Mouse (Mus musculus): ENCODE measurements around the gene Pdxdc1. TPM values are rescaled to one million over a fixed set of nuclear protein-coding genes. Genes with fewer than 3 reads are reported as not detected.
A peak's percentile ranks its signal among the peaks of the same experiment; 100 is the strongest.
"Not testable (repeated sequence)": the region's sequence is repeated elsewhere in the genome, so short reads cannot be mapped to it uniquely, and the experiment has no call there.

Pdxdc1 gene
- polyA plus RNA-seq, 1 experiment: 156 TPM

DNA sequence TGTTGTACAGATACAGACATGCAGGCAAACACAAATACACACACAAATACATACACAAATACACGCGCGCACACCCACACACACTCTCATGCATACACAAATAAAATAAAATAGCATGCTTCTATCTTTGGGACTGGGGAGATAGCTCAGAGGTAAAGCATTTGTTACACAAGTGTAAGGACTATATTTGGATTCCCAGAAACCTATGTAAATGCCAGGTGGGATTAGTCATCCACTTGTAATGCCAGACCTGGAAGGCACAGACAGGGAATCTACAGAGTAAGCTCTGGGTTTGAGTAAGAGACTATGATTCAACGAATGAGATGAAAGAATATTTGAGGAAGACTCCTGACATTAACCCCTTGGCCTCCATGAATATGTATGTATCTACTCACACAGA is 27.4 kb downstream of the Pdxdc1 start:
- Histone ChIP-seq H3K4me1 (ENCODE audit: control insufficient read depth, insufficient read depth, low read length) (no peaks in the 10 kb centered on the region), H3K4me3 (ENCODE audit: low read depth, low read length) (no peak overlapping the region), H3K27me3 (ENCODE audit: control insufficient read depth, insufficient read depth, low read length, poor library complexity, severe bottlenecking) (no peaks in the 10 kb centered on the region), H3K9me3 (replicated peaks; ENCODE audit: control insufficient read depth, insufficient read depth, low read length, poor library complexity, severe bottlenecking) (no peaks in the 10 kb centered on the region), H3K27ac (ENCODE audit: insufficient read depth, low read length) (no peak overlapping the region), H3K36me3 (ENCODE audit: control insufficient read depth, insufficient read depth, low read length, poor library complexity, severe bottlenecking) (peaks cover 6% of the 10 kb centered on the region; the same call in 1 of the 2 replicates), H3K9ac (ENCODE audit: low read depth, poor library complexity, severe bottlenecking) (no peak overlapping the region)
- TF ChIP-seq CTCF (IDR thresholded peaks at IDR 0.05; ENCODE audit: low read depth, low read length): no peak
- TF ChIP-seq POLR2A (IDR thresholded peaks at IDR 0.05; ENCODE audit: insufficient read depth, low read length): no peak
- no peak for TF ChIP-seq EP300 (IDR thresholded peaks at IDR 0.05; ENCODE audit: insufficient read depth, low read depth, low read length)

DNA sequence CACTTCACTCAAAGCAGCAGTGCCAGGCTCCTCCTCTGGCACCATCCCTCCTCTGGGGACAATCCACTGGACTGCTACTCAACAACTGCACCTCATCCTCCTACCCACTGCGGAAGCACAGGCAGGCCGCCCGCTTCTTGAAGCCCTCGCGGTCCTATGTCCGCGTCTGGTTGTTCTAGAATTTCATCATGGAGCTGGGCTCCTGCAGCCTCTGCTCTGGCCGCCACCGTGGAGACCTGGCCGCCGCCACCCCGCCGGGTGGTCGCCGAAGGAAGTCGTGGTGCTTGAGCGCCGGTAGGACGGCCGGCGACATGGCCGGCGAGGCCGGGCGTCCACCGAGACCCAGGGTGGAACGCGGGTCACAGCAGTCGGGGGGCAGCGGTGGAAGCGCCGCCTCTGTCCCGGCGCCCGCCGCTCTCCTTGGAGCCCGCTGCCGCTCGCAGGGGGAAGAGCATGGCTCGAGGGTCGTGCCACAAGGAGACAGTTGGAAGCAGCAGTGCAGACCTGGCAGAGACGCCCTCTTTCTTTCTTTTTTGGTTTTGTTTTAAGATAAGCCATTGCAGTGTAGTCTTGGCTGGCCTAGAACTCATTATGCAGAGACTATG is 34.9 kb downstream of the Pdxdc1 start:
- H3K27ac ChIP-seq (ENCODE audit: insufficient read depth, low read length): no peak overlapping the region

DNA sequence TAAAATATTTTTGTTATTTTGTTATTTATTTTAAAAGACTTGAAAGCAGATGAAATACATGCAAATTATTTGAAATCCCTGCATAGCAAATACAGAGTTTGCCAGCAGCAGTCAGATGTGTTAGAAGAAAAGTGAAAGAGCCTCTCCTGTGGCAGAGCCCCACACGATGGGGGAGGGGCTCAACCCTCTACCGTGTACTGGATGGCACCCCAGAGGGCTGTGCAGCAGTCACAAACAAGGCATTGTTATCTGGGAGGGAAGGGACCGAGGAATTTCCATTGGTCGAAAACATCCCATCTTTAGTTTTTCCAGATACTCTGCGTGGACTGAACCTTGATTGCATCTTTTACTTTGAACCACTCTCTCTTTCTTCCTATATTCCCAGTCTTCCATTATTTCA is 35.5 kb downstream of the Pdxdc1 start:
- H3K27ac ChIP-seq (ENCODE audit: insufficient read depth, low read length); H3K9me3 ChIP-seq (replicated peaks; ENCODE audit: control insufficient read depth, insufficient read depth, low read length, poor library complexity, severe bottlenecking); H3K4me3 ChIP-seq (ENCODE audit: low read depth, low read length): not testable (repeated sequence)

More for the DNA sequence above, 34.9 kb downstream of the Pdxdc1 start:
- Histone ChIP-seq H3K9me3 (replicated peaks; ENCODE audit: control insufficient read depth, insufficient read depth, low read length, poor library complexity, severe bottlenecking) (no peaks in the 10 kb centered on the region), H3K4me3 (ENCODE audit: low read depth, low read length) (peak overlapping the region; percentile 65), H3K36me3 (ENCODE audit: control insufficient read depth, insufficient read depth, low read length, poor library complexity, severe bottlenecking) (peaks cover 2% of the 10 kb centered on the region), H3K9ac (ENCODE audit: low read depth, poor library complexity, severe bottlenecking) (peak overlapping the region; percentile 75), H3K27me3 (ENCODE audit: control insufficient read depth, insufficient read depth, low read length, poor library complexity, severe bottlenecking) (no peaks in the 10 kb centered on the region), H3K4me1 (ENCODE audit: control insufficient read depth, insufficient read depth, low read length) (no peaks in the 10 kb centered on the region)
- no peak for TF ChIP-seq POLR2A (IDR thresholded peaks at IDR 0.05; ENCODE audit: insufficient read depth, low read length)

GRCm38 (mm10) chr16:13866616-13867015 is 36.3 kb downstream of the Pdxdc1 start:
- H3K4me1 ChIP-seq (ENCODE audit: control insufficient read depth, insufficient read depth, low read length): no peaks in the 10 kb centered on the region
- peaks cover 2% of the 10 kb centered on the region for H3K36me3 ChIP-seq (ENCODE audit: control insufficient read depth, insufficient read depth, low read length, poor library complexity, severe bottlenecking)
- no peak overlapping the region for H3K9ac ChIP-seq (ENCODE audit: low read depth, poor library complexity, severe bottlenecking)
- no peaks in the 10 kb centered on the region for H3K27me3 ChIP-seq (ENCODE audit: control insufficient read depth, insufficient read depth, low read length, poor library complexity, severe bottlenecking)
- no peak overlapping the region for H3K4me3 ChIP-seq (ENCODE audit: low read depth, low read length)
- H3K9me3 ChIP-seq (replicated peaks; ENCODE audit: control insufficient read depth, insufficient read depth, low read length, poor library complexity, severe bottlenecking): no peaks in the 10 kb centered on the region
- no peak overlapping the region for H3K27ac ChIP-seq (ENCODE audit: insufficient read depth, low read length)
- no peak for TF ChIP-seq EP300 (IDR thresholded peaks at IDR 0.05; ENCODE audit: insufficient read depth, low read depth, low read length)
- TF ChIP-seq POLR2A (IDR thresholded peaks at IDR 0.05; ENCODE audit: insufficient read depth, low read length): no peak
- no peak for TF ChIP-seq CTCF (IDR thresholded peaks at IDR 0.05; ENCODE audit: low read depth, low read length)

More for the DNA sequence above, 35.5 kb downstream of the Pdxdc1 start:
- not testable (repeated sequence) for H3K4me1 ChIP-seq (ENCODE audit: control insufficient read depth, insufficient read depth, low read length); H3K9ac ChIP-seq (ENCODE audit: low read depth, poor library complexity, severe bottlenecking); H3K27me3 ChIP-seq (ENCODE audit: control insufficient read depth, insufficient read depth, low read length, poor library complexity, severe bottlenecking); H3K36me3 ChIP-seq (ENCODE audit: control insufficient read depth, insufficient read depth, low read length, poor library complexity, severe bottlenecking)

- Histone ChIP-seq H3K4me1 (ENCODE audit: control insufficient read depth, insufficient read depth, low read length) (no peaks in the 10 kb centered on the region), H3K4me3 (ENCODE audit: low read depth, low read length) (no peak overlapping the region), H3K9ac (ENCODE audit: low read depth, poor library complexity, severe bottlenecking) (no peak overlapping the region), H3K27ac (ENCODE audit: insufficient read depth, low read length) (no peak overlapping the region), H3K27me3 (ENCODE audit: control insufficient read depth, insufficient read depth, low read length, poor library complexity, severe bottlenecking) (no peaks in the 10 kb centered on the region), H3K9me3 (replicated peaks; ENCODE audit: control insufficient read depth, insufficient read depth, low read length, poor library complexity, severe bottlenecking) (no peaks in the 10 kb centered on the region), H3K36me3 (ENCODE audit: control insufficient read depth, insufficient read depth, low read length, poor library complexity, severe bottlenecking) (peaks cover 2% of the 10 kb centered on the region)
- TF ChIP-seq POLR2A (IDR thresholded peaks at IDR 0.05; ENCODE audit: insufficient read depth, low read length) (no peak), CTCF (IDR thresholded peaks at IDR 0.05; ENCODE audit: low read depth, low read length) (no peak), EP300 (IDR thresholded peaks at IDR 0.05; ENCODE audit: insufficient read depth, low read depth, low read length) (no peak)
Observed at GRCm38 (mm10) chr16:13866076-13866475, 36.9 kb downstream of the Pdxdc1 start.

- Histone ChIP-seq H3K4me1 (ENCODE audit: control insufficient read depth, insufficient read depth, low read length) (no peaks in the 10 kb centered on the region), H3K9me3 (replicated peaks; ENCODE audit: control insufficient read depth, insufficient read depth, low read length, poor library complexity, severe bottlenecking) (no peaks in the 10 kb centered on the region), H3K4me3 (ENCODE audit: low read depth, low read length) (no peak overlapping the region), H3K27ac (ENCODE audit: insufficient read depth, low read length) (no peak overlapping the region), H3K9ac (ENCODE audit: low read depth, poor library complexity, severe bottlenecking) (no peak overlapping the region), H3K27me3 (ENCODE audit: control insufficient read depth, insufficient read depth, low read length, poor library complexity, severe bottlenecking) (no peaks in the 10 kb centered on the region), H3K36me3 (ENCODE audit: control insufficient read depth, insufficient read depth, low read length, poor library complexity, severe bottlenecking) (peaks cover 5% of the 10 kb centered on the region)
- TF ChIP-seq CTCF (IDR thresholded peaks at IDR 0.05; ENCODE audit: low read depth, low read length) (no peak), EP300 (IDR thresholded peaks at IDR 0.05; ENCODE audit: insufficient read depth, low read depth, low read length) (no peak), POLR2A (IDR thresholded peaks at IDR 0.05; ENCODE audit: insufficient read depth, low read length) (no peak)
Observed at GRCm38 (mm10) chr16:13853886-13854285, 49.0 kb downstream of the Pdxdc1 start.

All from ES-Bruce4 (cell line).